Mouse (Mus musculus) gastrocnemius, adult 2 months (tissue): ENCODE data around the gene Mst1. TPM values are rescaled to one million over a fixed set of nuclear protein-coding genes. Genes with fewer than 3 reads are reported as not detected.

ENCODE experiments used
- DNase-seq: peaks from one replicate; pipeline ENCODE4 v3.0.0; 2022
- H3K27ac ChIP-seq: fragments of 200-600 bp; 2 replicates; pipeline ENCODE4 v1.8.1; 2022; ENCODE audit warnings: mild to moderate bottlenecking
- H3K4me3 ChIP-seq: fragments of 200-600 bp; 2 replicates; pipeline ENCODE4 v1.8.1; 2022; ENCODE audit warnings: mild to moderate bottlenecking, moderate library complexity
- CTCF ChIP-seq: fragments of 200-600 bp; IDR thresholded peaks from 2 replicates; pipeline ENCODE4 v1.8.1; 2022; ENCODE audit warnings: antibody characterized with exemption, mild to moderate bottlenecking, moderate library complexity
- intact Hi-C: fragments of 180-260 bp; cut with DNase I; formaldehyde crosslinking; loops from one replicate; pipeline ENCODE4 v1.15.1; 2025
- total RNA-seq, 2 experiments: library from RNA; stranded (reverse); gene quantifications; 2 replicates each; pipeline ENCODE4 v1.2.3; 2021

Gene Mst1
- total RNA-seq, 2 experiments from 2014 or later = not detected

DNA sequence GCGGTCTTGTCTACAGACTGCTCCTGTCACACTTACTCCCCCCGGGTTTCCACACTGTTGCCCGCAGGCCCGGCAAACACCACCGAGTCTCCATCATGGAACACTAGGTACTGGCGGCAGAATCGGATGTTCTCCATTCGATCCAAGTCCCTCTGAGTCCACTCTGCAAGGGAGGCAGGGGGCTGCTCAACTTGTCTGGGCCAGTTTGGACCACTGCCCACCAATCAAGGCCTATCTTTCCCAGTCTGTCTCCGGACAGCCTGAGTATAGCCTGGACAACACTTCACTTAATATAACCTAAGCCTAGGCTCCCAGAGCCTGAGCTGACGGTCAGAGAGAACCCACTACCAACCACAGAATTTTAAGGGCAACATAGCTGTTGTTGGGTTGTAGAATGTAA, 13.3 kb downstream of the Mst1 start:
- peak overlapping the region; percentile 96 for H3K4me3 ChIP-seq
- peak overlapping the region; percentile 92 for H3K27ac ChIP-seq
- no peak for DNase-seq
- intact Hi-C loops = loop anchor here (10.0 kb wide), 1 partner anchor 321 kb away; no protein-coding TSS in a partner anchor
- no peak for TF ChIP-seq CTCF

DNA sequence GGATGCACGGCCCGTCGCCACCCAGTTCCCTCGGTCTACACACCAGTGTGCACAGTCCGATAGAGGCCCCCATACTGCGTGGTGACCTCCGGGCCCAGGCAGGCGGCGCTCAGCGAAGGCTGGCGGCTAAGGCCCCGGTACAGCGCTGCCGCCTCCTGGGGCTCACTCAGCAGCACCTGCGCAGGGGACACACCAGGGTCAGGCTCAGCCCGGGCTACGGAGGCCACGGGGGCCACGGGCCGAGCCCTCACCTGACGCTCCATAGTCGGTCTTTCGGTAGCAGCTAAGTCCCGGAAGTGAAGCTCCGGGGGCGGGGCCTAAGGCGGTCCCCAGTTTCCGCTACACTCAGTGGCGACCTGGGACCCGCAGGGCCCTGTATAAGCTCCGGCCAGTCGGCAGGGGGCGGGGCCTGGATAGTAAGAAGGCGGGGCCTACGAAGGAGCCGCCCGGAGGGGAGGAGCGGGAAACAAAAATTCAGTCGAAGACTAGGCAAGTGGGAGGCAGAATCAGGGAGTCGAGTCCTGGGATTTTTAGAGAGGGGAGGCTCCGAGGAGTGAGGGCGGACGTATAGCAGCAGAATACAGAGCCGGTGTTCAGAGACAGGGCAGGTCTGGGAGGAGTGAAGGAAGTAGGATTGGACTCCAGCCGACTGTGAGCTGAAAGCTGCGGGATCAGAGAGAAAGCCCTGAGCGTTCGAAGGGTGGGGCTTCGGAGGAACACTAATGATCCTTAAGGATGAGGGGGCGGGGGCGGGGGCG, 14.1 kb downstream of the Mst1 start, which contains the start of gene Apeh:
Gene Apeh (minus strand): TSS at position 423 of the 758 bp plus-strand sequence.
- peak; percentile 97 for DNase-seq
- Histone ChIP-seq H3K4me3 (peak within 1 kb of the TSS; percentile 96), H3K27ac (peak within 1 kb of the TSS; percentile 92)
- intact Hi-C loops = loop anchor here (2.0 to 10.0 kb wide), 2 partner anchors 106 to 320 kb away; no protein-coding TSS in a partner anchor
- peak; percentile 20; the same call in 1 of the 2 replicates for TF ChIP-seq CTCF

DNA sequence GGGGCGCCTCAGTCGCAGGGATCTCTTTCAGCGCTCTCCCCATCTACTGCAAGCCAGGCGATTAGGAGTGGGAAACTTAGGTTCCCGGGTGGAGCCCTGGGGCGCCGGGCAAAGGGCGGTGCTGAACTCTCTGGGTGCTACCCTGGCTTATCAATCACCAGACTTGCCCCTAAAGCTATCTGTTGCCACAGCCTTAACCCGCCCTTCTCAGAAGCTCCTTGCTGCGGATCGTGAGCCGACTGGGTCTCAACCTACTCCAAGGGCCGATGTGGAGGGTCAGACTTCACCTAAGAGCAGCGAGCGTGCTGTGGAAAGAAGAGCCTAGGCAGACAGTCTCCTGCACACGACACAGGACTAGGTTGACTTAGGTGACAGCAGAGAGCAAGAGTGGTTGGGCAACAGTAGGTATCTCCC, 14.8 kb downstream of the Mst1 start:
- intact Hi-C loops = loop anchor here (1.0 to 10.0 kb wide), 4 partner anchors 42 to 320 kb away; no protein-coding TSS in a partner anchor
- Histone ChIP-seq H3K4me3 (peak overlapping the region; percentile 96), H3K27ac (peak overlapping the region; percentile 92)
- DNase-seq = no peak
- no peak for TF ChIP-seq CTCF

GRCm38 (mm10) chr9:108095518-108095917, 15.3 kb downstream of the Mst1 start:
- peak; percentile 75 for TF ChIP-seq CTCF
- H3K4me3 ChIP-seq = peak overlapping the region; percentile 96
- peak; percentile 72 for DNase-seq
- intact Hi-C loops = loop anchor here (1.0 to 10.0 kb wide), 4 partner anchors 42 to 319 kb away; no protein-coding TSS in a partner anchor
- H3K27ac ChIP-seq = peak overlapping the region; percentile 92

DNA sequence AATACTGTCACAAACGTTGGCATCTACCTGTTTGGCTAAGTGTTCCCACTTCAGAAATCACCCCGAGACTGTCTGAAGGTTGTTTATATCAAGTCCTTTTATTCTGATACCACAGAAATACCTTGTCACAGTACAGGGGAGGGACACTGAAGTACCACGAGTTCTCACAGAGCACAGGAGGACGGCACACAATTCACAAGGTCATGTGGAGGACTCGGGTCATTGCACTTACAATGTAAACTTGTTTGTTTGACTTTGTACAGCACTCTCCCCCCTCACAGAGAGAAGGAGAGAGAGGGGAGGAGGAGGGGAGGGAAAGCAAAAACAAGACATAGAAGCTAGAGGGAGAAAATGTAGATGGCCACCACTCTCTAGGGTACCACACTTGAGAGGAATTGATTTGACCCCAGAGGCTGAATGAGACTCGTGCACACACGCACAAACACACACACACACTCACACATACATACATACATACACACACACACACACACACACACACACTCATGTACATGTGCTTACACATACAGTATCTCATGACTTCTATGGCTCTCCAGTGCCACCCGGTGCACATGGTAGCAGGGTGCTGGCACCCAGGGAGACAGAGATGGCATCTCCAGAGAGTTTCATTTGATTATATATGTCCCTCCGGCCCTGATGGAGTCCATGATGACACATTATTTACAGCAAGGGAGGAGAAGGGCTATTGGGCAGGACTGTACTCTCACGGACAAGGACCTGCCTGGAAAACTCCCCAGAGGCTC, 15.9 kb downstream of the Mst1 start:
- H3K4me3 ChIP-seq = no peak overlapping the region
- intact Hi-C loops = loop anchor here (1.0 to 10.0 kb wide), 4 partner anchors 41 to 319 kb away; no protein-coding TSS in a partner anchor
- TF ChIP-seq CTCF = no peak
- no peak for DNase-seq
- peak overlapping the region; percentile 13; the same call in 1 of the 2 replicates for H3K27ac ChIP-seq

GRCm38 (mm10) chr9:108099619-108100018, 19.4 kb downstream of the Mst1 start:
- Histone ChIP-seq H3K27ac (no peak overlapping the region), H3K4me3 (no peak overlapping the region)
- no peak for TF ChIP-seq CTCF
- DNase-seq = no peak
- intact Hi-C loops = loop anchor here (5.0 to 10.0 kb wide), 2 partner anchors 38 to 315 kb away; no protein-coding TSS in a partner anchor

DNA sequence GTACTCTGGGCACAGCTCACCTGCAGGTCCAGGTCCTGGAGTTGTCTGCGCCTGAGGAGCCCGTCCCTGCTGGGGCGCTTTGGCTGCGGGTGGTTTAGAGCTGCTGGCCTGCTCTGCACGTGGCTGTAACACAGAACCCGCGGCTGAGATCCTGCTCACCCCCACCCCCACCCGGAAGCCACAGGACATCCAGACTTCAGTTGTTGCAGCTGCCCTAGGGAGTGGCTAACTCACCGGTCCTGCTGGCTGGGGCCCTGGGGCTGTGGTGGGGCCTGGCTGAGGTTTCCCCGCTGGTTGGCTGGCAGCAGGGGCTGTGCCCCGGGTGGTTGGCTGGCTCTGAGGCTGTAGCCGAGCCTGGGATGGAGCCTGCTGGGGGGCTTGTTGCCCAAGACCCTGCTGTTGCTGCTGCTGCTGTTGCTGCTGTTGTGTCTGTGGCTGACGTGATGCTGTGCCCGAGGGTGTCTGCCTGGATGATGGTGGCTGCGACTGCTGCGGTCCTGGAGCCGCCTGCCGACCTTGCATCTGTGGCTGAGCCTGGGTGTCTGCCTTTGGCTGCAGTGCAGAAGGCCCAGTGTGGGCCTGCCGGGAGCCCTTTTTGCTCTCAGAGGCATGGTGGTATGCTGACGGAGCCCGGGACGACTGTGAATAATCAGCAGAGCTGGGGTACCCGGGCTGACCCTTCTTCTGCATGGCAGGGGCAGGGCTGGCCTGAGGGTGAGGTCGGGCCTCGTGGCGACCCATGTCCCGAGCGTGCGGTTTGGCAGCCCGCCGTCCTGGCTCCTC, 24.7 kb downstream of the Mst1 start:
- no peak for TF ChIP-seq CTCF
- intact Hi-C loops = no loop called here
- H3K4me3 ChIP-seq = no peak overlapping the region
- no peak for DNase-seq
- H3K27ac ChIP-seq = no peak overlapping the region

DNA sequence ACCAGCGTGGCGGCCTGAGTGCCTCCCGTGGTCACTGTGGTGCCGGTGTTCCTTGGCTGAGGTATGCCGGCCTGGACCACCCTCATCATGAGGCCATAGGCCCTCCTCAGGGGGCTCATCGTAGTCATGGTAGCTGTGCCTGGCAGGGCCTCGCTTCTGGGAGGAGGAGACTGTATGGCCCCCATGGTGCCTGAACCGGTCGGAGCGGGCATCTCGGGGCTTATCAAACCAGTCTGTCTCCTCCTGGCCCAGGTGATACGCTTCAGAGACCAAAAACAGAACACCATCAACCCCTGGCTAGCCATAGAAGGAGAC, 25.3 kb downstream of the Mst1 start:
- intact Hi-C loops = no loop called here
- H3K4me3 ChIP-seq = no peak overlapping the region
- no peak overlapping the region for H3K27ac ChIP-seq
- no peak for DNase-seq
- TF ChIP-seq CTCF = no peak

DNA sequence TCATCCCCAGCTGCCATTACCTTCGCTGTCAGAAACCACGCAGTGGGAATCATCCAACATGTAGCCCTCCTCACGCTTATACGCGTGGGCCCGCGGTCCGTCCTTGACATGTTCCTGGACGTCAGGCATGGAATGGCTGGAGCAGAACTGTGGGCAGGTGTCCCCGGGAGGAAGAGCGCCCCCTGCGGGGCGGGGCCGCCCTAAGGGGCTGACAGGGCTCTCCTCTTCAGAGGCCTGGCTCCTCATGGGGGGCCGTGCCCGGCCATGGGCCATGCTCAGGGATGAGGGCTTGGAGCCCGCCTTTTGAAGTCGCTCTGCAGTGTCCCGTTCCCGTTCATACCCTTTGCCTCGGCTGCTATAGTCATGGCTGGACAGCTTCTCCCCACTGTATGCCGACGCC, 25.9 kb downstream of the Mst1 start:
- DNase-seq = no peak
- no peak; the same call in 1 of the 2 replicates for TF ChIP-seq CTCF
- H3K27ac ChIP-seq = no peak overlapping the region
- no peak overlapping the region for H3K4me3 ChIP-seq
- intact Hi-C loops = no loop called here

GRCm38 (mm10) chr9:108107867-108108266, 27.6 kb downstream of the Mst1 start:
- TF ChIP-seq CTCF = no peak
- Histone ChIP-seq H3K4me3 (no peak overlapping the region), H3K27ac (no peak overlapping the region)
- intact Hi-C loops = no loop called here
- no peak for DNase-seq

GRCm38 (mm10) chr9:108110160-108110559, 29.9 kb downstream of the Mst1 start:
- no peak for TF ChIP-seq CTCF
- intact Hi-C loops = no loop called here
- DNase-seq = no peak
- Histone ChIP-seq H3K4me3 (no peak overlapping the region), H3K27ac (no peak overlapping the region)

DNA sequence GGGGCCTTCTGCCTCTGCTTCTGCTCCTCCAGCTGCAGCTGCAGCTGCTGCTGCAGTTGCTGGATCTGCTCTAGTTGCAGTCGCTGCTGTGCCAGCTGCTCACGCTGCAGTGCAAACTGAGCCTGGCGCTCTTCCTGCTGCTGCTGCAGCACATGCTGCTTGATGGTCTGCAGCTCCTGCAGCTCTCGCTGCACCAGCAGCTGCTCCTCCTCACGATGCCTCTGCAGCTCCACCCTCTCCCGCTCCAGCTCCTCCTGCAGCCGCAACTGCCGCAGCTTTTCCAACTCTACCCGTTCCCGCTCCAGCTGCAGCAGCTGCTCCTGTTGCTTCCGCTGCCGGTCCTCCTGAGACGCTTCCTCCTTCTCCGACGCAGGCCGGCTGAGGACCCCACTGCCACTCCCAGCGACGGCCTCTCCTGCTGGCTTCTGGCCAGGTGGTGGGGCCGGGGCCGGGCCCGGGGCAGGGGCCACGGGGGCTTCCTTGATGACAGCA, 30.9 kb downstream of the Mst1 start:
- TF ChIP-seq CTCF = no peak
- Histone ChIP-seq H3K27ac (no peak overlapping the region), H3K4me3 (peak overlapping the region; percentile 59)
- intact Hi-C loops = no loop called here
- DNase-seq = no peak
